Mouse (Mus musculus): ENCODE measurements around the gene Prpf40b. TPM values are rescaled to one million over a fixed set of nuclear protein-coding genes. Genes with fewer than 3 reads are reported as not detected.

Gene Prpf40b
- polyA plus RNA-seq, 1 experiment from 2014 or later = 38.0 TPM

DNA sequence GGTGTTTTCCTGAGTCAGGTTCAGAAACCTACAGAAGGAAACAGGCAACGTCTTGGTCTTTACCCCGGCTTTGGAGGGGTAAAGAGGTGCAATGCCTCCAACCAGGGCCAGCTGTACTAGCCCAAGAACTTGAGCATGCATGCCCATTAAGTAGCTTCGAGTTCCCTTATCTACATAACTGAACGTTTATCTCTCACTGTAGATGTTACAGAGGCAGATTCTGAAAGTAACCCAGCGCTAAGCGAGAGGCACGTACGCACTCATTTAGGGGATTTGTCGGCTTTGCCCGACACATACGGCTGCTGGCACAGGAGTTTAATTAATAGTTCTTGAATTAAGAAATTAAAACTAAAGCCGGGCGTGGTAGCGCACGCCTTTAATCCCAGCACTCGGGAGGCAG lies 600 bp upstream of the Prpf40b start:
- H3K4me1 ChIP-seq (ENCODE audit: control insufficient read depth in 2 of 2, insufficient read depth in 2 of 2, low read length in 2 of 2) = peaks cover 2 to 11% of the 10 kb centered on the region in 2 experiments; a peak in 3 of 4 replicates
- H3K4me3 ChIP-seq (ENCODE audit: control insufficient read depth in 1 of 2, insufficient read depth in 1 of 2, low read depth in 1 of 2, low read length in 2 of 2) = peak overlapping the region; percentile 54 to 68
- no peaks in the 10 kb centered on the region for H3K9me3 ChIP-seq (ENCODE audit: control insufficient read depth, low read length)
- 12% methylated on average over 16 of the region's 16 CpGs for WGBS
- peak overlapping the region; percentile 79 for H3K9ac ChIP-seq (ENCODE audit: low read length)
- no peaks in the 10 kb centered on the region for H3K36me3 ChIP-seq (ENCODE audit: control insufficient read depth, insufficient read depth, low read length)
- ATAC-seq (ENCODE audit: insufficient number of reproducible peaks, insufficient read depth, low FRiP score, low read depth) = no peak
- no peaks in the 10 kb centered on the region for H3K27me3 ChIP-seq (ENCODE audit: control insufficient read depth, insufficient read depth, low read length)
- H3K27ac ChIP-seq (replicated peaks in 1 of 2; ENCODE audit: control insufficient read depth in 1 of 2, insufficient read depth in 1 of 2, low read depth in 2 of 2, low read length in 2 of 2) = peak overlapping the region in 1 of 2 experiments; percentile 81; a peak in 1 of 4 replicates
- H3K4me2 ChIP-seq (ENCODE audit: low read length) = peak overlapping the region; percentile 67

GRCm38 (mm10) chr15:99295484-99295981 lies 646 bp downstream of the Prpf40b start, which contains the start of gene Fam186b:
TSS of gene Fam186b (minus strand) at chr15:99295888.
- H3K27ac ChIP-seq (replicated peaks in 1 of 2; ENCODE audit: control insufficient read depth in 1 of 2, insufficient read depth in 1 of 2, low read depth in 2 of 2, low read length in 2 of 2) = peak within 1 kb of the TSS; percentile 71 to 81
- H3K36me3 ChIP-seq (ENCODE audit: control insufficient read depth, insufficient read depth, low read length) = no peaks in the 10 kb centered on the region
- peaks cover 2 to 11% of the 10 kb centered on the region in 2 experiments; a peak in 3 of 4 replicates for H3K4me1 ChIP-seq (ENCODE audit: control insufficient read depth in 2 of 2, insufficient read depth in 2 of 2, low read length in 2 of 2)
- peak within 1 kb of the TSS; percentile 54 to 68 for H3K4me3 ChIP-seq (ENCODE audit: control insufficient read depth in 1 of 2, insufficient read depth in 1 of 2, low read depth in 1 of 2, low read length in 2 of 2)
- H3K27me3 ChIP-seq (ENCODE audit: control insufficient read depth, insufficient read depth, low read length) = no peaks in the 10 kb centered on the region
- peak within 1 kb of the TSS; percentile 79 for H3K9ac ChIP-seq (ENCODE audit: low read length)
- no peaks in the 10 kb centered on the region for H3K9me3 ChIP-seq (ENCODE audit: control insufficient read depth, low read length)
- peak within 1 kb of the TSS; percentile 67 for H3K4me2 ChIP-seq (ENCODE audit: low read length)
- ATAC-seq (ENCODE audit: insufficient number of reproducible peaks, insufficient read depth, low FRiP score, low read depth) = no peak; the same call in none of the 2 replicates
- WGBS = under 1% methylated on average over 16 of the region's 17 CpGs

DNA sequence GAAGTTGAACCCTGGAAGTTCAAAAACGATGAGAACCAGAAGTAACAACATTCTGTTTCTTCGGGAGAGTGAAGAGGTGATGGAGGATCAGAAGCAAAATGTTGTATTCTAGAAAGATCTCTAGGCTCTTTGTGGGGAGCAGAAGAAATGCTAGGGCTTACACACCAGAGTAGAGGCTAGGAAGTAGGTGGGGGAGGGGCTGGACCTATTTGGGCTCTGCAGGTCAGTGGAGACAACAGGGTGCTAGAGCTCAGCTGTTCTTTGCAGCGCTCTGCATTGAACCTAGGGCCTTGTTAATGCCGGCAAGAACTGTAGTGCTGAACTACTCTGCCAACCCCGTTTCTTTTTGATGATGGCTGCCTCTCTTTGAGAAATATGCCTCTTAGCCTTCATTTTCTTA lies 1.3 kb downstream of the Prpf40b start:
- peaks cover 2 to 11% of the 10 kb centered on the region in 2 experiments; a peak in 3 of 4 replicates for H3K4me1 ChIP-seq (ENCODE audit: control insufficient read depth in 2 of 2, insufficient read depth in 2 of 2, low read length in 2 of 2)
- no peaks in the 10 kb centered on the region for H3K36me3 ChIP-seq (ENCODE audit: control insufficient read depth, insufficient read depth, low read length)
- peak overlapping the region in 1 of 2 experiments; percentile 68; a peak in 2 of 4 replicates for H3K4me3 ChIP-seq (ENCODE audit: control insufficient read depth in 1 of 2, insufficient read depth in 1 of 2, low read depth in 1 of 2, low read length in 2 of 2)
- peak overlapping the region; percentile 67 for H3K4me2 ChIP-seq (ENCODE audit: low read length)
- no peaks in the 10 kb centered on the region for H3K9me3 ChIP-seq (ENCODE audit: control insufficient read depth, low read length)
- ATAC-seq (ENCODE audit: insufficient number of reproducible peaks, insufficient read depth, low FRiP score, low read depth) = no peak
- H3K9ac ChIP-seq (ENCODE audit: low read length) = no peak overlapping the region; the same call in 1 of the 2 replicates
- WGBS = 49% methylated on average over 5 of the region's 5 CpGs
- H3K27me3 ChIP-seq (ENCODE audit: control insufficient read depth, insufficient read depth, low read length) = no peaks in the 10 kb centered on the region
- no peak overlapping the region for H3K27ac ChIP-seq (replicated peaks in 1 of 2; ENCODE audit: control insufficient read depth in 1 of 2, insufficient read depth in 1 of 2, low read depth in 2 of 2, low read length in 2 of 2)

- 81% methylated on average over 9 of the region's 9 CpGs for WGBS
- Histone ChIP-seq H3K4me1 (ENCODE audit: control insufficient read depth in 2 of 2, insufficient read depth in 2 of 2, low read length in 2 of 2) (no peaks in the 10 kb centered on the region), H3K27ac (replicated peaks in 1 of 2; ENCODE audit: control insufficient read depth in 1 of 2, insufficient read depth in 1 of 2, low read depth in 2 of 2, low read length in 2 of 2) (no peak overlapping the region), H3K4me2 (ENCODE audit: low read length) (no peak overlapping the region), H3K27me3 (ENCODE audit: control insufficient read depth, insufficient read depth, low read length) (no peaks in the 10 kb centered on the region), H3K9ac (ENCODE audit: low read length) (no peak overlapping the region), H3K36me3 (ENCODE audit: control insufficient read depth, insufficient read depth, low read length) (peaks cover 85% of the 10 kb centered on the region), H3K9me3 (ENCODE audit: control insufficient read depth, low read length) (no peaks in the 10 kb centered on the region), H3K4me3 (ENCODE audit: control insufficient read depth in 1 of 2, insufficient read depth in 1 of 2, low read depth in 1 of 2, low read length in 2 of 2) (no peak overlapping the region)
- ATAC-seq (ENCODE audit: insufficient number of reproducible peaks, insufficient read depth, low FRiP score, low read depth) = no peak
Observed at GRCm38 (mm10) chr15:99307476-99307875, 12.6 kb downstream of the Prpf40b start.

DNA sequence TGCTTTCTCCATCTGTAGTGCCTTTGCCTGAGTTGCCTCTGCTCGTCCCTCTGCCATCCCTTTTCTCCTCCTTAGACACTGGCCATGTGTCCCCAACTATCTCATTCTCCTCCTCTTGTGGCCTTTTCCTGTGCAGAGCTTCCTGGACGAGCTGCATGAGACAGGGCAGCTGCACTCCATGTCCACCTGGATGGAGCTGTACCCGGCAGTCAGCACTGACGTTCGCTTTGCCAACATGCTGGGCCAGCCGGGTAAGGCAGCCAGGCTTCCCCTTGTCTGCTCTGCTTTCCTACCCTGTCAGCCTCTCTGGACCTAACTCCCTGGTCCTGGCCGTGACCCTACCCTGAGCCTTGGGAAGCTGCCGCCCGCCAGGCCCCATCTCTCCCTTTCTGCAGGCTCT lies 14.7 kb downstream of the Prpf40b start:
- Histone ChIP-seq H3K9me3 (ENCODE audit: control insufficient read depth, low read length) (no peaks in the 10 kb centered on the region), H3K27ac (replicated peaks in 1 of 2; ENCODE audit: control insufficient read depth in 1 of 2, insufficient read depth in 1 of 2, low read depth in 2 of 2, low read length in 2 of 2) (no peak overlapping the region), H3K9ac (ENCODE audit: low read length) (no peak overlapping the region), H3K4me3 (ENCODE audit: control insufficient read depth in 1 of 2, insufficient read depth in 1 of 2, low read depth in 1 of 2, low read length in 2 of 2) (no peak overlapping the region), H3K4me1 (ENCODE audit: control insufficient read depth in 2 of 2, insufficient read depth in 2 of 2, low read length in 2 of 2) (no peaks in the 10 kb centered on the region), H3K36me3 (ENCODE audit: control insufficient read depth, insufficient read depth, low read length) (peaks cover 95% of the 10 kb centered on the region), H3K27me3 (ENCODE audit: control insufficient read depth, insufficient read depth, low read length) (no peaks in the 10 kb centered on the region), H3K4me2 (ENCODE audit: low read length) (no peak overlapping the region)
- WGBS = 86% methylated on average over 9 of the region's 9 CpGs
- ATAC-seq (ENCODE audit: insufficient number of reproducible peaks, insufficient read depth, low FRiP score, low read depth) = no peak

GRCm38 (mm10) chr15:99310617-99311016 lies 15.7 kb downstream of the Prpf40b start:
- H3K4me3 ChIP-seq (ENCODE audit: control insufficient read depth in 1 of 2, insufficient read depth in 1 of 2, low read depth in 1 of 2, low read length in 2 of 2) = no peak overlapping the region
- WGBS = 85% methylated on average over 5 of the region's 5 CpGs
- H3K9ac ChIP-seq (ENCODE audit: low read length) = no peak overlapping the region
- no peak overlapping the region for H3K4me2 ChIP-seq (ENCODE audit: low read length)
- H3K36me3 ChIP-seq (ENCODE audit: control insufficient read depth, insufficient read depth, low read length) = peaks cover 95% of the 10 kb centered on the region
- no peaks in the 10 kb centered on the region for H3K4me1 ChIP-seq (ENCODE audit: control insufficient read depth in 2 of 2, insufficient read depth in 2 of 2, low read length in 2 of 2)
- ATAC-seq (ENCODE audit: insufficient number of reproducible peaks, insufficient read depth, low FRiP score, low read depth) = no peak
- H3K27ac ChIP-seq (replicated peaks in 1 of 2; ENCODE audit: control insufficient read depth in 1 of 2, insufficient read depth in 1 of 2, low read depth in 2 of 2, low read length in 2 of 2) = no peak overlapping the region
- H3K9me3 ChIP-seq (ENCODE audit: control insufficient read depth, low read length) = no peaks in the 10 kb centered on the region
- no peaks in the 10 kb centered on the region for H3K27me3 ChIP-seq (ENCODE audit: control insufficient read depth, insufficient read depth, low read length)

- no peak for ATAC-seq (ENCODE audit: insufficient number of reproducible peaks, insufficient read depth, low FRiP score, low read depth)
- Histone ChIP-seq H3K36me3 (ENCODE audit: control insufficient read depth, insufficient read depth, low read length) (peaks cover 93% of the 10 kb centered on the region), H3K4me1 (ENCODE audit: control insufficient read depth in 2 of 2, insufficient read depth in 2 of 2, low read length in 2 of 2) (peaks cover 0 to 5% of the 10 kb centered on the region in 2 experiments; a peak in 2 of 4 replicates), H3K9me3 (ENCODE audit: control insufficient read depth, low read length) (no peaks in the 10 kb centered on the region), H3K4me2 (ENCODE audit: low read length) (no peak overlapping the region), H3K9ac (ENCODE audit: low read length) (no peak overlapping the region), H3K27ac (replicated peaks in 1 of 2; ENCODE audit: control insufficient read depth in 1 of 2, insufficient read depth in 1 of 2, low read depth in 2 of 2, low read length in 2 of 2) (0 out of 4 replicates have a peak overlapping the region, but pooled peaks of 1 of the 2 experiments have one; percentile 21), H3K4me3 (ENCODE audit: control insufficient read depth in 1 of 2, insufficient read depth in 1 of 2, low read depth in 1 of 2, low read length in 2 of 2) (no peak overlapping the region), H3K27me3 (ENCODE audit: control insufficient read depth, insufficient read depth, low read length) (no peaks in the 10 kb centered on the region)
- 91% methylated on average over 16 of the region's 16 CpGs for WGBS
Observed at GRCm38 (mm10) chr15:99314891-99315290, 20.0 kb downstream of the Prpf40b start.
